Mouse (Mus musculus) splenic B cell, adult 2 months (primary cell): ENCODE data around the gene Agtpbp1.
"Not testable (repeated sequence)": the region's sequence is repeated elsewhere in the genome, so short reads cannot be mapped to it uniquely, and the experiment has no call there.

Experiments
- DNase-seq: peaks from one replicate; pipeline ENCODE4 v3.0.0-alpha.2; 2011; ENCODE audit warnings: low read depth, low spot score
- H3K27me3 ChIP-seq: 2 replicates; pipeline ENCODE4 v1.6.1; 2012; ENCODE audit warnings: mild to moderate bottlenecking, low read length, moderate library complexity, mixed read lengths; ENCODE audit not compliant: control insufficient read depth, poor library complexity, insufficient read depth, severe bottlenecking
- H3K36me3 ChIP-seq: 2 replicates; pipeline ENCODE4 v1.6.1; 2012; ENCODE audit warnings: mild to moderate bottlenecking, low read length, moderate library complexity, mixed read lengths; ENCODE audit not compliant: control insufficient read depth, poor library complexity, insufficient read depth, severe bottlenecking

Gene Agtpbp1

GRCm38 (mm10) chr13:59592630-59593029 lies 7.6 kb upstream of the Agtpbp1 start:
- H3K36me3 ChIP-seq: 0 out of 2 replicates have a peak, but pooled peaks cover 8% of the 10 kb centered on the region
- H3K27me3 ChIP-seq: no peaks in the 10 kb centered on the region
- no peak for DNase-seq

GRCm38 (mm10) chr13:59592058-59592457 lies 7.0 kb upstream of the Agtpbp1 start:
- not testable (repeated sequence) for DNase-seq, H3K27me3 ChIP-seq

GRCm38 (mm10) chr13:59590691-59591090 lies 5.7 kb upstream of the Agtpbp1 start:
- no peak for DNase-seq
- Histone ChIP-seq H3K36me3 (0 out of 2 replicates have a peak, but pooled peaks cover 7% of the 10 kb centered on the region), H3K27me3 (no peaks in the 10 kb centered on the region)

More at GRCm38 (mm10) chr13:59592058-59592457, 7.0 kb upstream of the Agtpbp1 start:
- H3K36me3 ChIP-seq: not testable (repeated sequence)

GRCm38 (mm10) chr13:59589672-59590071 lies 4.6 kb upstream of the Agtpbp1 start:
- 0 out of 2 replicates have a peak, but pooled peaks cover 4% of the 10 kb centered on the region for H3K36me3 ChIP-seq
- no peaks in the 10 kb centered on the region for H3K27me3 ChIP-seq
- no peak for DNase-seq

DNA sequence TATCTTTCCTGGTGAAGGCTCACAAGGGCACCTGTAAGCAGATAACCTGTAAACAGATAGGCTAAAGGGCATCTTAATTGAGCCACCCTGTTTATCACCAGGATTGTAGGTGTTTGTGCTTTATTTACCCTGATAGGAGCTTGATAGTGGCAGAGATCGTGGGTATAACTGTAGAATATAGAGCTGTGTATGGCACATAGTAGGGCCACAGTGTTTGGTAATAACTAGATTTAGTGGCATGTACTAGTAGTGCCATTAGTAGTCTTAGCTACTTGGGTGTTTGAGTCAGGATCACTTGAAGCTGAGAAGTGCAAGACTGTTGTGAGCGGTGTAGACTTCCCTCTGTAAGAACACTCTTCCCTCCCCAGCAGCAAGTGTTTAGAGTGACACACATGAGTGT lies 2.2 kb upstream of the Agtpbp1 start:
- Histone ChIP-seq H3K27me3 (no peaks in the 10 kb centered on the region), H3K36me3 (0 out of 2 replicates have a peak, but pooled peaks cover 4% of the 10 kb centered on the region)
- no peak for DNase-seq

DNA sequence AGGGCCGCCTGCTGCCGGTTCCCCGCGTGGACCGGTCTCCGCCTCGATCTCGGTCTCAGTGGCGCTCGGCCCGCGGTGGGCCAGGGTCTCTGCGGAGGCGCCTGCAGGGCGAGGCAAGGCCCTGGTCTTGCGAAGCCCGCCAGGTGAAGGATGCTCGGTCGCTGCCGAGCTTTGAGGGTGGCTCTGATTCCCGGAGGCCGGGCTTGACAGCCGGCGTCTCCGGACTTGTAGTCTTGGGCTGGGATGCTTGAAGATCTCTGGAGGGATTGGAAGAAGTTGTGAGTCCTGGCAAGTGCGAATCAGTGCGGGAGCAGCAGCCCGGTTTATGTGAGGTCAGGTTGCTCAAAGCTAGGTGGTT lies 600 bp upstream of the Agtpbp1 start:
- no peak for DNase-seq
- Histone ChIP-seq H3K36me3 (no peaks in the 10 kb centered on the region), H3K27me3 (no peaks in the 10 kb centered on the region)

DNA sequence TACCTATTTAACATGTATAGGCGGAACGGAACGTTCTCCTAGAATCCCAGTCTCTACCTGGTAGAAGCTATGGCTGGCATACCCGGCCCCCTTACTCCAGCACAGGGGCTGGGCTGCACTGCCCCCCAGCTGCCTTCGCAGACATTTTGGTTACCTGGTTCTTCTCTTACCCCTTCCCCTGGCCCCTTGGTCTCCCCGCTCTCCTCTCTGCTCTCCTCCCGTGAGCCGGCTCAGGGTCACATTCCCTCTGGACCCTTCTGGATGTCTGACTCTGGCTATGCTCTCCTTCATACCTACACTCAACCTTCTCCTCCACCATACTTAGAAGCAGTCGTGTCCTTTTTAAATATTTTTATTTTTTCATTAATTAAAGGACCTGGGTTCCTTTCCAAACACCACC lies 546 bp downstream of the Agtpbp1 start:
- H3K27me3 ChIP-seq: no peaks in the 10 kb centered on the region
- H3K36me3 ChIP-seq: no peaks in the 10 kb centered on the region
- peak; percentile 15 for DNase-seq

DNA sequence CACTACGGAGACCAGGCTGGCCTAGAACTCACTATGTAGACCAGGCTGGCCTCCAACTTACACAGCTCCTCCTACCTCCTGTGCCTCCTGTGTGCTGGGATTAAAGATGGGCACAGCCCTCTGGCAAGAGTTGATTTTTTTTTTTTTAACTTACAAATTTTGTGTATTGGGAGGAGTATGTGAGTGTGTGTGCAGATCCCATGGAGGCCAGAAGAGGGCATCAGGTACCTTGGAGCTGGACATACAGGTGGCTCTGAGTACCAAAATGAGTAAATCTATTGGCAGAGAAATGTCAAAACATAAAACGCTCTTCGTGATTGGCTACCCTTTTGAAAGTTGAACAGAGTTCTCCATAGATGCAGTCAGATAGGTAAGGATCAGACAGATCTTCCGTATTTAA lies 4.1 kb downstream of the Agtpbp1 start:
- DNase-seq: peak; percentile 33
- no peaks in the 10 kb centered on the region for H3K36me3 ChIP-seq
- no peaks in the 10 kb centered on the region for H3K27me3 ChIP-seq

- no peak for DNase-seq
- Histone ChIP-seq H3K36me3 (no peaks in the 10 kb centered on the region), H3K27me3 (no peaks in the 10 kb centered on the region)
Observed at GRCm38 (mm10) chr13:59572549-59572948, 12.5 kb downstream of the Agtpbp1 start.

DNA sequence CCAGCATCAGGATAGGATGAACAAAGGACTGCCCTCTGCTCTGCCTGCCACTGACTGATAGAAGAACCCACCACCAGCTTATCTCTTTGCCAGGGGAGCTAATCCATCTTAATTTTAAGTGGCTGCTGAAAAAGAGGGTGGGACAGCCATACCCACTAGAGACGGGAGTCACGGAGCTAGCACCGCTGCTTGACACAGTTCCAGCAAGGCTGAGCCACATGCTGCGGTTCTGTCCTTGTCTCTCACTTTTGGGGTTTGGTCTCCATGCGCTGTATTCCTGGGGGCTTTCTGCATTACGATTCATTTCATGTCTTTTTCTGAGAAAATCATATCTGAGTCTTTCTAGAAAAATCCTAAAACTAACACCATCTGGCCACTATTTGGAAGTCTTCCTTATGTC lies 13.9 kb downstream of the Agtpbp1 start:
- no peak for DNase-seq
- Histone ChIP-seq H3K27me3 (no peaks in the 10 kb centered on the region), H3K36me3 (no peaks in the 10 kb centered on the region)

- Histone ChIP-seq H3K27me3 (no peaks in the 10 kb centered on the region), H3K36me3 (no peaks in the 10 kb centered on the region)
- no peak for DNase-seq
Observed at GRCm38 (mm10) chr13:59565945-59566520, 19.0 kb downstream of the Agtpbp1 start.

- no peaks in the 10 kb centered on the region for H3K36me3 ChIP-seq
- DNase-seq: no peak
- no peaks in the 10 kb centered on the region for H3K27me3 ChIP-seq
Observed at GRCm38 (mm10) chr13:59564923-59565322, 20.1 kb downstream of the Agtpbp1 start.

GRCm38 (mm10) chr13:59564505-59564904 lies 20.5 kb downstream of the Agtpbp1 start:
- no peak for DNase-seq
- H3K27me3 ChIP-seq: no peaks in the 10 kb centered on the region
- no peaks in the 10 kb centered on the region for H3K36me3 ChIP-seq

GRCm38 (mm10) chr13:59562471-59562870 lies 22.6 kb downstream of the Agtpbp1 start:
- no peak for DNase-seq
- Histone ChIP-seq H3K27me3 (no peaks in the 10 kb centered on the region), H3K36me3 (no peaks in the 10 kb centered on the region)

DNA sequence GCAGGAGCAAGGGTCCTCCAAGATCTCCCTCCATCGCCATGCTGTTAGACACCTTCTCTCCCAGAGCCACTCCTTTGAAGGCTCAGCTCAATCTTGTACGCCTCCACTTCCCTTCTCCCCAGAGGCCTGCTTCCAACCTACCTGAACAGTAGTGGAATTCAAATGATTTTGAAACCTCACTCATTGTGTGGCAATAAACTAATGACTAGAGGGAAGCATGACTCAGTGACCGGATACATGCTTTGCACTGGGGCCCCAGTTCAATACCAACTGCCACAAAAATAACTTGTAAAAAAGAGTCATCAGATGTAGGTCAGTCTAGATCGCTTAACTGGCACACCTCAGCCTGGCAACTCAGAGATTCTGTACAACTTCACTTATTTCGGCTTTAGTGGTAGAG lies 26.3 kb downstream of the Agtpbp1 start:
- DNase-seq: no peak
- Histone ChIP-seq H3K27me3 (no peaks in the 10 kb centered on the region), H3K36me3 (no peaks in the 10 kb centered on the region)
